Mouse (Mus musculus) CH12.LX (cell line): ENCODE results near the gene Coq8a. TPM values are rescaled to one million over a fixed set of nuclear protein-coding genes. Genes with fewer than 3 reads are reported as not detected.

Experiments
- DNase-seq: peaks from one replicate; pipeline ENCODE4 v3.0.0-alpha.2; 2013; ENCODE audit errors: extremely low read depth
- H3K27ac ChIP-seq: 2 replicates; pipeline ENCODE4 v1.5.1; 2012; ENCODE audit warnings: low read depth, mild to moderate bottlenecking, control low read depth, moderate library complexity; ENCODE audit not compliant: insufficient read depth
- H3K27me3 ChIP-seq: replicated peaks from 2 replicates; pipeline ENCODE3; 2012; ENCODE audit warnings: inconsistent platforms
- H3K36me3 ChIP-seq, 2 experiments: replicated peaks in 1 of 2; 2 replicates each; pipeline versions ENCODE3 to v1.6.1; 2012; ENCODE audit warnings: inconsistent platforms in 1 of 2, low read length in 1 of 2, mild to moderate bottlenecking in 1 of 2, mixed read lengths in 1 of 2, moderate library complexity in 1 of 2; ENCODE audit not compliant: control insufficient read depth in 1 of 2, insufficient read depth in 1 of 2
- H3K4me1 ChIP-seq, 2 experiments: 2 replicates each; pipeline ENCODE4 v1.6.1; 2012; ENCODE audit warnings: inconsistent platforms in 1 of 2, moderate library complexity in 1 of 2; ENCODE audit not compliant: insufficient read depth in 2 of 2, control insufficient read depth in 1 of 2
- H3K4me2 ChIP-seq: 2 replicates; pipeline ENCODE4 v1.6.1; 2012; ENCODE audit warnings: low read depth, mild to moderate bottlenecking, control low read depth; ENCODE audit not compliant: poor library complexity, insufficient read depth, severe bottlenecking
- H3K4me3 ChIP-seq, 3 experiments: fragments of 150-350 bp in 1 of 3; sonication (generic) in 1 of 3; replicated peaks in 1 of 3; 2 replicates each; pipeline versions ENCODE3 to v1.5.1; 2011 to 2012; ENCODE audit warnings: low read depth in 2 of 3, low read length in 2 of 3, mild to moderate bottlenecking in 2 of 3, moderate library complexity in 2 of 3, control low read depth in 1 of 3, improper control_type of control experiment in 1 of 3, inconsistent platforms in 1 of 3, mixed read lengths in 1 of 3; ENCODE audit not compliant: poor library complexity in 1 of 3
- H3K79me2 ChIP-seq: replicated peaks from 2 replicates; pipeline ENCODE4 v1.6.1; 2012; ENCODE audit warnings: mild to moderate bottlenecking, moderate library complexity; ENCODE audit not compliant: control insufficient read depth, poor library complexity, insufficient read depth, severe bottlenecking; ENCODE audit errors: extremely low read depth
- H3K9ac ChIP-seq: 2 replicates; pipeline ENCODE4 v1.6.1; 2012; ENCODE audit warnings: low read depth, mild to moderate bottlenecking, control low read depth, moderate library complexity; ENCODE audit not compliant: insufficient read depth
- H3K9me3 ChIP-seq: replicated peaks from 2 replicates; pipeline ENCODE3; 2012; ENCODE audit warnings: low read length, inconsistent platforms, mixed read lengths
- BHLHE40 ChIP-seq: IDR thresholded peaks from 2 replicates; pipeline ENCODE4 v1.6.1; 2011; ENCODE audit warnings: mild to moderate bottlenecking, low read depth, low read length, improper control_type of control experiment
- CHD1 ChIP-seq: IDR thresholded peaks from 2 replicates; pipeline ENCODE4 v1.6.1; 2012; ENCODE audit warnings: low read depth, low read length, improper control_type of control experiment, inconsistent platforms
- CTCF ChIP-seq, 2 experiments: IDR thresholded peaks in 1 of 2; conservative IDR thresholded peaks in 1 of 2; 2 replicates each; pipeline ENCODE4 v1.5.1; 2011 to 2012; ENCODE audit warnings: low read depth in 2 of 2, low read length in 2 of 2, improper control_type of control experiment in 1 of 2, inconsistent platforms in 1 of 2, mild to moderate bottlenecking in 1 of 2, moderate library complexity in 1 of 2
- E2F4 ChIP-seq: IDR thresholded peaks from 2 replicates; pipeline ENCODE4 v1.6.1; 2011; ENCODE audit warnings: low read depth, low read length, improper control_type of control experiment; ENCODE audit not compliant: insufficient replicate concordance
- ELF1 ChIP-seq: IDR thresholded peaks from 2 replicates; pipeline ENCODE4 v1.6.1; 2014; ENCODE audit warnings: low read depth, mild to moderate bottlenecking, inconsistent platforms, low read length, improper control_type of control experiment
- EP300 ChIP-seq: IDR thresholded peaks from 2 replicates; pipeline ENCODE4 v1.6.1; 2011; ENCODE audit warnings: low read length, improper control_type of control experiment
- ETS1 ChIP-seq: conservative IDR thresholded peaks from 2 replicates; pipeline ENCODE4 v1.6.1; 2012; ENCODE audit warnings: low read depth, mild to moderate bottlenecking, inconsistent platforms, low read length, improper control_type of control experiment, moderate library complexity
- GABPA ChIP-seq: IDR thresholded peaks from 2 replicates; pipeline ENCODE4 v1.6.1; 2012; ENCODE audit warnings: low read depth, low read length, improper control_type of control experiment, inconsistent platforms; ENCODE audit not compliant: insufficient replicate concordance
- HCFC1 ChIP-seq: IDR thresholded peaks from 2 replicates; pipeline ENCODE4 v1.6.1; 2012; ENCODE audit warnings: low read depth, mild to moderate bottlenecking, inconsistent platforms, low read length, improper control_type of control experiment
- IRF4 ChIP-seq: IDR thresholded peaks from 2 replicates; pipeline ENCODE4 v1.6.1; 2014; ENCODE audit warnings: low read depth, mild to moderate bottlenecking, inconsistent platforms, low read length, improper control_type of control experiment
- JUN ChIP-seq: IDR thresholded peaks from 2 replicates; pipeline ENCODE4 v1.6.1; 2011; ENCODE audit warnings: low read depth, mild to moderate bottlenecking, low read length, improper control_type of control experiment, moderate library complexity; ENCODE audit not compliant: insufficient read depth
- KAT2A ChIP-seq: IDR thresholded peaks from 2 replicates; pipeline ENCODE4 v1.6.1; 2012; ENCODE audit warnings: low read length, improper control_type of control experiment, inconsistent platforms; ENCODE audit not compliant: insufficient replicate concordance
- MAFK ChIP-seq: IDR thresholded peaks from 2 replicates; pipeline ENCODE4 v1.6.1; 2011; ENCODE audit warnings: low read length, improper control_type of control experiment; ENCODE audit not compliant: insufficient replicate concordance
- MAX ChIP-seq: IDR thresholded peaks from 2 replicates; pipeline ENCODE4 v1.6.1; 2011; ENCODE audit warnings: low read length, improper control_type of control experiment
- MAZ ChIP-seq: IDR thresholded peaks from 2 replicates; pipeline ENCODE4 v1.6.1; 2012; ENCODE audit warnings: low read depth, mild to moderate bottlenecking, inconsistent platforms, low read length, improper control_type of control experiment, moderate library complexity
- MEF2A ChIP-seq: IDR thresholded peaks from 2 replicates; pipeline ENCODE4 v1.6.1; 2014; ENCODE audit warnings: low read depth, mild to moderate bottlenecking, inconsistent platforms, low read length, improper control_type of control experiment, borderline replicate concordance
- MXI1 ChIP-seq: IDR thresholded peaks from 2 replicates; pipeline ENCODE4 v1.6.1; 2011; ENCODE audit warnings: mild to moderate bottlenecking, low read depth, low read length, improper control_type of control experiment
- MYC ChIP-seq: IDR thresholded peaks from 2 replicates; pipeline ENCODE4 v1.6.1; 2011; ENCODE audit warnings: low read depth, mild to moderate bottlenecking, improper control_type of control experiment, low read length
- NELFE ChIP-seq: IDR thresholded peaks from 2 replicates; pipeline ENCODE4 v1.6.1; 2011; ENCODE audit warnings: low read depth, low read length, improper control_type of control experiment
- POLR2A ChIP-seq: IDR thresholded peaks from 2 replicates; pipeline ENCODE4 v1.6.1; 2011; ENCODE audit warnings: low read depth, mild to moderate bottlenecking, improper control_type of control experiment, low read length
- POLR2AphosphoS2 ChIP-seq: IDR thresholded peaks from 2 replicates; pipeline ENCODE4 v1.6.1; 2011; ENCODE audit warnings: low read depth, low read length, improper control_type of control experiment
- RAD21 ChIP-seq: IDR thresholded peaks from 2 replicates; pipeline ENCODE4 v1.6.1; 2011; ENCODE audit warnings: low read depth, mild to moderate bottlenecking, low read length, improper control_type of control experiment, moderate library complexity
- RCOR1 ChIP-seq: conservative IDR thresholded peaks from 2 replicates; pipeline ENCODE4 v1.6.1; 2012; ENCODE audit warnings: low read depth, mild to moderate bottlenecking, inconsistent platforms, low read length, improper control_type of control experiment
- SIN3A ChIP-seq: IDR thresholded peaks from 2 replicates; pipeline ENCODE4 v1.6.1; 2012; ENCODE audit warnings: low read length, improper control_type of control experiment, inconsistent platforms
- SMC3 ChIP-seq: IDR thresholded peaks from 2 replicates; pipeline ENCODE4 v1.6.1; 2011; ENCODE audit warnings: low read depth, low read length, improper control_type of control experiment
- TCF12 ChIP-seq: IDR thresholded peaks from 2 replicates; pipeline ENCODE4 v1.6.1; 2014; ENCODE audit warnings: low read depth, mild to moderate bottlenecking, inconsistent platforms, low read length, improper control_type of control experiment
- UBTF ChIP-seq: IDR thresholded peaks from 2 replicates; pipeline ENCODE4 v1.6.1; 2012; ENCODE audit warnings: low read depth, mild to moderate bottlenecking, inconsistent platforms, low read length, improper control_type of control experiment, moderate library complexity
- USF1 ChIP-seq: IDR thresholded peaks from 2 replicates; pipeline ENCODE4 v1.6.1; 2014; ENCODE audit warnings: low read depth, mild to moderate bottlenecking, inconsistent platforms, low read length, improper control_type of control experiment
- USF2 ChIP-seq: conservative IDR thresholded peaks from 2 replicates; pipeline ENCODE4 v1.6.1; 2011; ENCODE audit warnings: low read depth, low read length, improper control_type of control experiment
- ZC3H11A ChIP-seq: IDR thresholded peaks from 2 replicates; pipeline ENCODE4 v1.6.1; 2012; ENCODE audit warnings: low read depth, mild to moderate bottlenecking, inconsistent platforms, low read length, improper control_type of control experiment
- ZMIZ1 ChIP-seq: IDR thresholded peaks from 2 replicates; pipeline ENCODE4 v1.6.1; 2012; ENCODE audit warnings: low read depth, mild to moderate bottlenecking, inconsistent platforms, low read length, improper control_type of control experiment
- ZNF384 ChIP-seq: IDR thresholded peaks from 2 replicates; pipeline ENCODE4 v1.6.1; 2012; ENCODE audit warnings: low read depth, low read length, improper control_type of control experiment, inconsistent platforms
- dilution Hi-C: fragments of 300-500 bp; cut with MboI; formaldehyde crosslinking; loops from 2 replicates; pipeline ENCODE4 v1.14.3; 2020; ENCODE audit warnings: low sequenced_read_pairs; ENCODE audit not compliant: extremely low pct_unique_long_range_greater_than_20kb, extremely low pct_ligation_motif_present
- in situ Hi-C: fragments of 300-500 bp; cut with MboI; formaldehyde crosslinking; loops from 3 replicates; pipeline ENCODE4 v1.14.3; 2019; ENCODE audit warnings: low sequenced_read_pairs, low pct_ligation_motif_present, low pct_unique_long_range_greater_than_20kb, mixed read lengths
- polyA plus RNA-seq: library from polyadenylated mRNA; unstranded; fragments of >175 nt; gene quantifications from 2 replicates; pipeline ENCODE4 v1.2.1, GENCODE M21; 2012; ENCODE audit warnings: low read depth; ENCODE audit not compliant: insufficient read length
- total RNA-seq, 2 experiments: library from RNA; depleted of rRNA; stranded (reverse); fragments of 300-350 nt in 1 of 2; fragments of >200 nt in 1 of 2; gene quantifications; 2 replicates each; pipeline ENCODE4 v1.2.3; 2012 to 2014

The Coq8a gene
- total and polyA plus RNA-seq, 3 experiments = 73.4 to 237 (median 88.1) TPM

DNA sequence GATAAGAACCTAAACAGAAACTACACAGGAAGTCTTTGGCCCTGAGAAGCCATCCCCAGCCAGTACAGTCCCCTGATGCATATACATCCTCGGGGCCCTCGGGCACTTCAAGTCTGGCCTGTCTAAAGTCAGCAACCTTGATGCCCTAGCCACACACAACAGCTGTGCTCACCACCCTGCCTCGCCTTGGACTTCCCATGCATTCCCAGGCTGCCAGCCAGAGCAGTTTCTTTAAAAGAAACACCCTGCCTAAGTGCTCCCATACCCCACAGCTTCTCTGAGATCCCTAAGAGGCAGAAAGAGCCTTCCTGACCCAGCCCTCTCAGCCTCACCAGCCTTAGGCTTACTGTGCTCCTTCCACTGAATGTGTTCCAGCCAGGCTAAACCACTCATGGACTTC lies 13.0 kb downstream of the Coq8a start:
- H3K27ac ChIP-seq = no peak overlapping the region
- no peak overlapping the region for H3K4me3 ChIP-seq
- H3K27me3 ChIP-seq = no peaks in the 10 kb centered on the region
- no peak for DNase-seq
- H3K9ac ChIP-seq = no peak overlapping the region
- dilution Hi-C loops = no loop called here
- peaks cover 98% of the 10 kb centered on the region for H3K79me2 ChIP-seq
- H3K4me1 ChIP-seq = peaks cover 33 to 95% of the 10 kb centered on the region in 2 experiments
- TF ChIP-seq UBTF = no peak
- TF ChIP-seq ELF1 = no peak
- TF ChIP-seq ZMIZ1 = no peak
- no peak for TF ChIP-seq POLR2A
- TF ChIP-seq JUN = no peak
- no peak for TF ChIP-seq EP300
- TF ChIP-seq NELFE = no peak
- TF ChIP-seq USF1 = no peak
- TF ChIP-seq CTCF (conservative IDR thresholded peaks at IDR 0.05 in 1 of 2, IDR thresholded peaks at IDR 0.05 in 1 of 2; ENCODE audit: low read depth in 2 of 2, low read length in 2 of 2) = no peak
- no peak for TF ChIP-seq USF2
- TF ChIP-seq GABPA = no peak
- TF ChIP-seq IRF4 = no peak
- no peak for TF ChIP-seq MEF2A
- TF ChIP-seq SIN3A = no peak
- TF ChIP-seq ZNF384 = no peak
- no peak for TF ChIP-seq TCF12
- no peak for TF ChIP-seq POLR2AphosphoS2
- no peak for TF ChIP-seq HCFC1
- TF ChIP-seq KAT2A = no peak
- TF ChIP-seq MYC = no peak
- H3K9me3 ChIP-seq = peaks cover 8% of the 10 kb centered on the region
- in situ Hi-C loops = no loop called here
- H3K36me3 ChIP-seq = peaks cover 60 to 93% of the 10 kb centered on the region in 2 experiments
- no peak overlapping the region for H3K4me2 ChIP-seq

- Histone ChIP-seq H3K79me2 (peaks cover 98% of the 10 kb centered on the region), H3K9ac (no peak overlapping the region), H3K9me3 (peaks cover 8% of the 10 kb centered on the region), H3K27ac (no peak overlapping the region), H3K36me3 (peaks cover 60 to 95% of the 10 kb centered on the region in 2 experiments), H3K4me3 (no peak overlapping the region), H3K27me3 (no peaks in the 10 kb centered on the region), H3K4me2 (no peak overlapping the region), H3K4me1 (peaks cover 30 to 94% of the 10 kb centered on the region in 2 experiments)
- dilution Hi-C loops = no loop called here
- no peak for DNase-seq
- TF ChIP-seq MAFK (no peak), CTCF (conservative IDR thresholded peaks at IDR 0.05 in 1 of 2, IDR thresholded peaks at IDR 0.05 in 1 of 2; ENCODE audit: low read depth in 2 of 2, low read length in 2 of 2) (peak in 1 of 2 experiments; percentile 39; a peak in 1 of 4 replicates), RCOR1 (no peak), ZMIZ1 (no peak), MAZ (no peak), CHD1 (no peak), JUN (no peak), SMC3 (peak; percentile 48), E2F4 (no peak), ZNF384 (no peak), MXI1 (no peak), ETS1 (no peak), POLR2AphosphoS2 (no peak), ZC3H11A (no peak), BHLHE40 (no peak), MAX (no peak), RAD21 (peak; percentile 4)
- in situ Hi-C loops = no loop called here
These were observed 13.5 kb downstream of the Coq8a start for GRCm38 (mm10) chr1:180185877-180186276.
